ENCODE assay signal across 8 mouse cellular contexts in the genomic region with DNA sequence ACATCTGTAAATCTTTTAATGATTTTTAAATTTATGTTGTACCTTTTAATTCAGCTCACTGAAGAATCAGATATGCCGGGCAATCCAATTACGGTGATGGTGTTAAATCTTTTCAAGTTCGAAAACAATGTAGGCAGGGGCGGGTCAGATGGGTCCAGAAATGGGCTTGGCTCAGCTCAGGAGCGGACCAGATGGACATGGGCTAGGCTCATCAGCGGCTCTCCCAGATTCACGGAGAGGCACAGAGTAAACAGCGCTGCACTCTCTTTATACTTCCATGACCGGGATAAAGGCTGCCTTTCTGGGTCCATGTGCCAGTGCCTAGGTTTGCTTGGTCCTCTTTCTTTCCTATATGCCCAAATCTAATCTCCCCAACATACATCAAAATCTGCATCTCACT.
"Had no signal": no experiment of that assay in that cellular context is flagged by ENCODE, and none has a peak within 500 bp of the region (broad histone marks: within the 10 kb centered on the region; RNA-seq: fewer than 3 reads in every experiment).

No protein-coding gene starts in this region.

- DNase-seq: kidney, postnatal 25 days; lung, embryonic 14.5 days; lung, postnatal 10 days; lung, postnatal 4 days; midbrain, embryonic 14.5 days; right cerebral cortex, adult 18-20 months; right cerebral cortex, postnatal 25 days; thymus, postnatal 4 days had no signal
